Mouse (Mus musculus): ENCODE results near the gene Ppp2r3d.
"Not testable (repeated sequence)": the region's sequence is repeated elsewhere in the genome, so short reads cannot be mapped to it uniquely, and the experiment has no call there.

The Ppp2r3d gene

DNA sequence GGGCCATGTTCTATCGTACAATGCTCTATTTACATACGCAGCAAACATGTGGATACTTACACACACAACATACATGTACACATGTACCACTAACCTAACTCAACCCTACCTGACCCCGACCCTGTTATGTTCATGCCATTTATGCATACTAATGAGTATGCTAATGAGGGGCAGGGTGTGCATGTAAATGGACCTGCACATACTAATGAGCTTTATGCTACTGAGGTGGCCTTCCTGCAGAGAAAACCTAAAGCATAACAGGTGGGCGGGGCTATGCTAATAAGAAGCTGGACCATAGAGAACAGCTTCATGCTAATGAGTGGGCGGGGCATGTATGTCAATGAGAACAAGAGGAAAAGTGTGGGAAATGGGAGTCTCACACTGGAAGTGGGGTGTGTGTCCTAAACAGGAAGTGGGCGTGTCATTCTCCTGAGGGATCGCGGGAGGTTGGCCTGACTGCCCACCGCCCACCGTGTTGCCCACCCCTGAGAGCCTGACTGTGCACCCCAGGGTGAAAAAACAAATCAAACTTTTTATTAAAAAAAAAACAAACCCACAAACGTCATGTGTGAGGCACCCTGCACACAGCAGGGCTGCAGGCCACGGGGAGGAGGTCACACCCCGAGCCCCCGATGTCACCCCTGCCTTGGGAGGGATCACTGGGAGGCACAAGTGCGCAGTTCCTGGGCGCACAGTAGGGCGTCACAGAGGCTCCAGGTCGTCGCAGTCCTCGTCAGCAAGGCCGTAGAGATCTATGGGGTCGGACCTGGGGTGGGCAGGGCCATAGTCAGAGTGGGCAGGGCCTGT, at the start of gene Ppp2r3d:
Gene Ppp2r3d, minus strand, starts transcription at position 803 of the 807 bp plus-strand sequence.
- no peak for DNase-seq (ENCODE audit: low spot score)

DNA sequence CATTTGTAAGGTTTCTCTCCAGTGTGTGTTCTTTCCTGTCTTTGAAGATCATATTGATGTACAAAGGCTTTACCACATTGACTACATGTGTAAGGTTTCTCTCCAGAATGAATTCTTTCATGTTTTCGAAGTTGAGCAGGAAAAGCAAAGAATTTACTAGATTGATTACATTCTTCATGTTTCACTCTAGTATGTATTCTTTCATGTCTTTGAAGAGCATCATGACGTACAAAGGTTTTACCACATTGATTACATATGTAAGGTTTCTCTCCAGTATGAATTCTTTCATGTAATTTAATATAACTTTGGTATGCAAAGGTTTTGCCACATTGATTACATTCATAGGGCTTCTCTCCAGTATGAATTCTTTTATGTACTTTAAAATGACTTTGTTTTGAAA, 17.0 kb upstream of the Ppp2r3d start, which contains the start of gene Gm21836:
Gene Gm21836, minus strand, starts transcription at position 101 of the 400 bp plus-strand sequence.
- not testable (repeated sequence) for DNase-seq (ENCODE audit: low spot score)

DNA sequence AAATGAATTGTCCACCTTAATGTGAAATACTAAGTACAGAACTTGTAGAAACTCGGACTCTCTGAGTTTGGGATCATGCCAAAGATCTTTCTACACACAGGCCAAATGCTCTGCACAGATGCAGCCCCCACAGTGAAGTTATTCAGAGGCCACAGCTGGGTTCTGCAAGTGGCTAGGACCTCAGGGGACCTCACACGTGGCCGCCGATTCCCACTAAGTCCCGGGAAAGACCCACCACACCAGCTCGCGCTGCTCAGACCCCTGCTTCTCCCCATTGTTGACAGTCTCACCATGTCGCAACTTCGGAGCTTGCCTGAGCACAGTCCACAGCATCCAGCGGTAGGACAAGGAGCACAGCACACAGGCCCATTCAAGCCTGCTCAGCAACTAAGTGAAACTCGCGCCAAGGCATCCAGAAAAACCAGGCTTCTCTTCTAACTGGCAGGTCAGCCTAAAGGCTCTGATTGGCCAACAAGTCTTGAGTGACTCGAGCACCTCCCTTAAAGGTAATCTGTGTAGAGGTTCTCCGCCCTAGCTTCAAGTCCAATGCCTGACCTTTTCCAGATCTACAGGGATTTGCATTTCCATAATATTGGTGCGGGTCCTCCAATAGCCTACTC, 3.8 kb upstream of the Ppp2r3d start:
- DNase-seq (ENCODE audit: low spot score), result not testable (repeated sequence)

DNA sequence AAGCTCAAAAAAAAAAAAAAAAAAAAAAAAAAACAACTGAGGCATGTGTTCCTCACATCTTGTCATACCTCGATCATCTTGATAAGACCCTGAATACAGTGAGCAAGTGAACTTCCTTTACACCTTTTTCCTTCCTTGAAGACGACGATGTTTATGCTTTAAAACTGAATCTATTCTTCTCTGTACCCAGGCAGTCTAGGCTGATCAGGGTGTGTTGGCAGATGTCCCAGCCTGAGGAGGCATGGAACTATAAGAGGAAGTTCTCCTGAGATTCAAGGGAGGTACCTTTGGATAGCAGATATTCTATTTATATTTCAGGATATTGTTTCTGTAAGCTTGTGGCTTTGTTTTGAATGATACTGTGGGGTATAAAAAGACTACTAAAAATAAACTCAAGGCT, 1.4 kb upstream of the Ppp2r3d start:
- no peak for DNase-seq (ENCODE audit: low spot score)

DNA sequence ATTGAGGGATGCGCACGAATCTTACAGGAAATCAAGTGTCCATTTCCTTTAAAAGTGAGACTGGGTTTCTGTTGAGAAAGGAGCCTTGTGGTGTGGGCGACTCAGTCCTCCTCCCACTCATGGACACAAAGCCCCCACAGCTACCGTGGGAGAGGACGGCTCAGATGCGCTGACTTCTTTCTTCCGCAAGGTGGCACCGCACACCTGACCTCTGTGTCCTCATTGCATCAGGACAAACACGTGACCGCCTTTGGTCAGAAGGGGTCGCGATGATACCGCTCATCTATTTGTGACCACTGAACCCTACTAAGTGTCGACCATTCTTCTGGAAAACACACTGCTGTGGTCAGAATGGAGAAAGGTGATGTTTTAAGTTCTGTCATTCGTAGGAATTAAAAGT, 1.0 kb downstream of the Ppp2r3d start:
- DNase-seq (ENCODE audit: low spot score), result no peak

DNA sequence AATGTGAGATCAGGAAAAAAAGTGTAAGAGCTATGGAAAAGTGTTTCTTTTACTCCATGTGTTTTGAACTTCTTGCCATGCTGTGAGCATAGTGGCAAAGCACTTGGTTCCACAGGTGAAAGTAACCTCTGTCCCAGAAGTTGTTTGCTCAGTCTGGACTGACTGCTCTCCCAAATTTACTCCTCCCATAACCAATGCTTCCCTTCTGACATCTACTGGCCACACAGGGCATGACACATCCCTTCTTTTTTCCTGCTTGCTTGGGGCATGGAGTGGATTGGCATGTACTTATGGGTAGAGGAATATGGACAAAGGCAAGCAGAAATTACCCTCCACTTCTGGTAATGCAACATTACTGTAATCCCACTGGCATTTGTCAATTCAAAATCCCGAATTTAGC, 20.1 kb downstream of the Ppp2r3d start:
- DNase-seq (ENCODE audit: low spot score), result no peak

DNA sequence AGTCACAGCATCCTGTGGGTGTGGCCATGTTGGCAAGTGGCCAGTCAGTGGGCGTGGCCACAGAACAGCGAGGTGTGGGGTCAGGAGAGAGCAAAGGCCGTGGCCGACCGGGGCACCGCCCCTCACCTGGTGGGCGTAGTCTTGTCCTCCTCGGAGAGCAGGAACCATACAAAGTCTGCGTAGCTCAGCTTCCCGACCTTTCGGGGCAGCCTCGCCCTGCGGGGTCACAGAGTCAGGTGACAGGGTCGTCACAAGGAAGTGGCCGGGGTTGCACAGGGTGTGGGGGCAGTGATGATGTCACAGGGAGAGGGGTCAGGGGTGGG, 34.2 kb downstream of the Ppp2r3d start:
- DNase-seq (ENCODE audit: low spot score), result no peak

DNA sequence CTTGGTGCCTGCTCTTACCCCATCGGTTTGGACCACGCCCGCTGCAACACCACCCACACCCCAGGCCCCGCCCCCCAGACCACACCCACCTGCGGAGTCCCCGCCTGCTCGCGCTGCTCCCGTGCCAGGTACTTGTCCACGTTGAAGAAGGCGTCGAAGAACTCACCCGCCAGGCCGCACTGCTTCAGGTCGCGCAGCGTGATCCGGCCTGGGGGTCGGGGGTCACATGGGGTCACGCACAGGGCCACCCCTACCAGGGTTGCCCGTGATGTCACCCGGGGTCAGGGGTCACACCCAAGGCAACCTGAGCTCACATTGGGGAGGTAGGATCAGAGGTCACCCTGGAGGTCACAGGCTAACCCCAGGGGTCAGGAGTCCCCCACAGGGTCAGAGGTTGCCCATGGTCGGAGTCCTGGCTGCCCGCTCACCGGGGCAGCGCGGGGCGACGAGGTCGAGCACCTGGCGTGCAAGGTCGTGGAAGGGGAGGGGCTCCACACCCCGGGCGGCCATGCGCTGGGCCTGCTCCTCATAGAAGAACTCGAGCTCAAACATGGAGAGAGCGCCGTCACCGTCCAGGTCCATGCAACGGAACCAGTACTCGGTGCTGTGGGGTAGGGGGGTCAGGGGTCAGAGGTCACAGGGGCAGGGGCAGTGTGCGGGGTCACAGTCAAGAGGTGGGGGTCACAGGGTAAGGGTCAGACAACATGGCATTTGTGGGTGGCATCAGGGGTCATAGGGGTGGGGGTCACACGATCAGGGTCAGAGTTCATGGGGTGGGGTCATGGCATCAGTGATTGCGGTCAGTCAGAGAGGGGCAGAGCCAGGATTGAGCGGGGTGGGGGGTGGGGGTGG, 34.8 kb downstream of the Ppp2r3d start:
- no peak for DNase-seq (ENCODE audit: low spot score)

DNA sequence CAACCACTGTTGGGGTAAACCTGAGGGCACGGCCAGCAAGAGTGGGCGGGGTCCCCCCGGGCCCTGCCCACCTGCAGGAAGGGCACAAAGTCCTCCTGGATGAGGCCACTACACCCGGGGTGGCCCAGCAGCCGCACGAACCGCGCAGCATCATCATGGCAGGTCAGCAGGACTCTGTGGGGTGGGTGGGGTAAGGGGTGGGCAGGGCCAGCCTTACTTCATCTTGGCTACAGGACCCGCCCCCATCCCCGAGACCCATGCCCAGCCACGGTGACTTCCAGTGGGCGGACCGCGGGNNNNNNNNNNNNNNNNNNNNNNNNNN, 36.0 kb downstream of the Ppp2r3d start:
- no peak for DNase-seq (ENCODE audit: low spot score)

DNA sequence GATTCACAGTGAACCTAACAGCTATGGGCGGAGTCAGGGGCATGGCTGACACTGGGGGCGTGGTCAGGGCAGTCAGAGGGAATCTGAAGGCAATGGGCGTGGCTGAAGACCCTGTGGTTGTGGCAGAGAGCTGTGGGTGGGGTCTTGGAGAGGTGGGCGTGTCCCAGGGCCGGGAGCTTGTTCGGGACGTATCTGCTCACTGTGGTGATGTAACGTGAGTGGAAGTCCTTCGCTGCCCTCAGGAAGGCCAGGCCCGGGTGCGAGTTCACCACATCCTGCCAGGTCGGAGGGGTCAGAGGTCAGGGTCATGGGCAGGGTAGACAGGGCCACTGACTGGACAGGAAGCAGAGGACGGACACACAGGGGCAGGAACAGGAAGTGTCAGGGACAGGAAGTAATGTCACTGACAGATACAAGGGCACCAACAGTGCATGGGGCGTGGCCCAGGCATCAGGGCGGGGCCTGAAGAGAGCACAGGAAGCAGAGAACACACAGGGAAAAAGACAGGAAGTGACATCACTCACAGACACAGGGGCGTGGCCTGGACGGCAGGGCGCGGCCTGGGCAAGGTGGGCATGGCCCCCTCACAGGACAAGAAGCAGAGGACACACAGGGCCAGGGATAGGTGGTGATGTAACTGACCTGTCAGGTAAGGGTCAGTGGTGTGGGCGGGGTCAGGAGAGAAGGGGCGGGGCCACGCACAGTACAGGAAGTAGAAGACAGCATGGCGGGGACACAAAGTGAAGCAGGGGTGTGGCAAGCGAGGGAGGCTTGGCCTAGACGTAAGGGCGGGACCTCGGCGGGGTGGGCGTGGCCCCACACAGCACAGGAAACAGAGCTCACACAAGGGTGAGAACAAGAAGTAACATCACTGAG, 36.6 kb downstream of the Ppp2r3d start:
- DNase-seq (ENCODE audit: low spot score), result no peak

DNA sequence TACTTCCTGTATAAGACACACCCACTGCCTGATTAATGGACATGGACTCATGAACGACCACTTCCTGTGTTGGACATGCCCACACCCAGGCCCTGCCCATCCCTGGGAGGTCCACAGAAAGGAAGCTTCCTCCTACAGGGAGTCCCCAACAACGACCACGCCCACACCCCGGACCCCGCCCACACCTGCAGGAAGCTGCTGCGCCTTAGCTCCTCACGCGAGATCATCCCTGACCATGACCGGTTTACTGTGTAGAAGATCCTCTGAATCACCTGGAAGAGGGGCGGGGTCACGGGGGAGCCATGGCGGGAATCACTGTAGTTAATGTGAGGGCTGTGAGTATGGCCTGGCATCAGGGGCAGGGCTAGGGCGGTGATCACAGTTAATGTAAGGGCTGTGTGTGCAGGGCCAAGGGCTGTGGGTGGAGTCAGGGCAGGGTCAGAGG, 37.3 kb downstream of the Ppp2r3d start:
- DNase-seq (ENCODE audit: low spot score), result no peak

DNA sequence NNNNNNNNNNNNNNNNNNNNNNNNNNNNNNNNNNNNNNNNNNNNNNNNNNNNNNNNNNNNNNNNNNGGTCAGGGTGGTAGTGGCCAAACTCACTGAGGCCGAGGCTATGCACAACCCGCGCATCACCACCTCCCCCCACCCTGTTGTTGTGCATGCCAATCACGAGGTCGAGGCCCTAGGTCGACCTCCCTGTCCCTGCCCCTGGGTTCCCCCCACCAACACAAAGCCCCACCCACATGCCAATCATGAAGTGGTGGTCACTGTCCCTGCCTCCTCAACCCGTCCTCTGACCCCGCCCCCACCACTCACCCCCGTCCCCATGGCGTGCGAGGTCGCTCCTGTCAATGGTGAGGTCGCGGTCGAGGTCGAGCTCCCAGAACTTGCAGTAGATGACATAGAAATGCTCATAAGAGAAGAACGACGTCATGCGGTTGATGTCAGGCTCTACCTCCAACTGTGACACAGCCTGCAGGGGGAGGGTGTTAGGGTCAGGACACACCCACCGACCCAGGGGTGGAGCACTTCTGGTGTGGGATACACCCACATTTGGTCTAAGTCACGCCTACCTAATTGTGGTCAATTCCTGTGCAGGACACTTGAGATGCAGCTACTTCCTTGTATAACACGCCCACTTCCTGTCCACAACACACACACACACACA, 37.9 kb downstream of the Ppp2r3d start:
- no peak for DNase-seq (ENCODE audit: low spot score)

DNA sequence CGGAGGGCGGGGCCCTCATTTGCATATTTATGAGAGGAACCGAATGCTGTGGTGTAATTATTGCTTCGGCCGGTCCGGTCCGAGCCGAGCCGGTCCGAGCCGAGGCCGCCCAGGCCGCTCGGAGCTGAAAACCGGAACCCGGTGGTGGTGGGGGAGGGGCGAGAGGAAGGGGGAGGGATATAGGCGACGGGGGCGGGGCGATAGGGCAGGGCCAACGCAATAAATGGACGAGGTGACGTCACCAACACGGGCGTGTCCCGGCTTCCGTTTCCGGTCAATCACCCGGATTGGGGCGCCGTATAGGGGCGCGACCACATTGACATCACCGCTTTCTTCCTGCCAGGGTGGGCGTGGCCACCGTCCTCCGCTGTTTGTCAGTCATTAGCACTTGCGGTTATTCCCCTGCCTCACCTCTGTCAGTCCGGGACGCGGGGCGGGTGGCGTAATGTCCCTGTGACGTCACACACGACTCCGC, 51.2 kb downstream of the Ppp2r3d start:
- DNase-seq (ENCODE audit: low spot score), result peak; percentile 67

DNA sequence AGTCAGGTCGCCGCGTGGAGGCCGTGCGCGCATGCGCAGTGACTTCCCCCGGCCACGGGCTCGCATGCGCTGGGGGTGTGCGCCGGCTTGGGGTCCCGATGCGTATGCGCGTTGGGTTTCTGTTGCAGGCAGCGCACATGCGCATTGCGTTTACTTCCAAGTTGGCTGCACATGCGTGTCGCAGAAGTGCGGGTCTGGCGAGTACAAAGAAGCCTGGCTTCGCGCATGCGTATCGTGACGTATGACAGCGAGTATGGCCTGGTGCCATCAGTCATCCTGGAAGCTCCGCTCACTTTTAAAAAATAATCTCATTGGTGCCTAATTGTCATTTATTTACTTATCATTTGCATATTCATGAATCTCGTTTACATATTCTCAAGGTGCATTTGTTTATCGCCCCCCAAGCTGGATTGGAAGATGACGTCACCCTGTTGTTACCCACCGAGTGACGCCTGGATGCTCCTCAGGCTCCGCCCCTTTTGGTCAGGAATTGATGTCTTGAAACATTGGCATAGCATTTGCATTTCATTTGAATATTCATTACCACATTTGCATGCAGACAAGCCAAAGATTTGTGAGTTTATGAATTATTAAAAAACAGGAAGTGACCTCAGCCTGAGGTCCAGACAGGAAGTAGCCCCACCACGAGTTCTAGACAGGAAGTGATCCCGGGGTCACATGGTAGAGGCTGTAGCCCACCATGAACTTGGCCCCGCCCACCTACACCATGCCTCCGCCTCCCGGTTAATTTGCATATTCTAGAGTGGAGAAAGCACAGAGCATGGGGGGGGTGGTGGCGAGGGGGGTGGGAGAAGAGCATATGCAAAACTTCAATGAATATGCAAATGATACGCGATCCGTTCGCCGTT, 51.9 kb downstream of the Ppp2r3d start:
- peak; percentile 87 for DNase-seq (ENCODE audit: low spot score)

DNA sequence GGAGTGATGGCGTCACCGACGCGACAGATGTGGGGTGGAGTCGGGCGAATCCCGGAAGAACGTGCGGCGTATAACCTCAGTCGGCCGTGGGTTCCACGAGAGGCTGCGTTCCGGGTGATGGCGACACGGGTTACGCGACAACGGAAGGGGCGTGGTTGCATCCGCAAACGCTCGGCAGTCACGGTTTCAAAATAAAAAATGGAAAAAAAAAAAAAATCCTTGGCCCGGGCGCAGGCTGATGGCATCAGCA, 52.5 kb downstream of the Ppp2r3d start:
- no peak for DNase-seq (ENCODE audit: low spot score)

DNA sequence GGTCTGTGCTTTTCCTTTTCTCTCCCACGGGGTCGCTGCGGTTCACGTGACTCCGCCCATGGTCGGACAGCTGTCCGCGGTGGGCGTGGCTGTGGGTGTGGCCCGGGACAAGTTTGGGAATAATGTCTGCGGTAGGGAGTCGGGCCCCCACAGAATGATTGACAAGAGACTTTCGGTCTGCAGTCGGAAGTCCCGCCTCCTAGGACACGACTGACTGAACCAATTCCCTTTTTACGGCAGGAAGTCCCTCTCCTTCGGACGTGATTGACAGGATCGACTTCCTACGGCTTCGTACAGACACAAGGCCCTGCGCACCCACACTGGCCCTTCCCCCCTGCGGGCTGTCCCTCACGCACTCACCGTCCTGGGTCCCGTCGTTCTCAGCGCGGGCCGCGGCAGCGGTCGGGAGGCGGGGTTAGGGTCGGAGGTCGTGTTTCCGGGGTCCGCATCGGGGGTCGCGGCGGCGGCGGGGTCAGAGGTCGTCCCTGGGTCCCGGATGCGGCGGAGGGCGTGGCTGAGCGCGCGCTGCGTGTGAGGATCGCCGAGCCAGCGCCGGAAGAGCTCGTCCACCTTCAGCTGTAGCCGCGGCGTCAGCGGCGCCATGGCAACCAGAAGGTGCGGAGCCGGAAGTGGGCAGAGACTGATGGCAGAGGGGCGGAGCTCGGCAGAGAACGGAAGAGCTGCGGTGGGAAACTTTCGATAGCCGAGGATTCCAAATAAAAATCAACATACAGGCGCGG, 53.0 kb downstream of the Ppp2r3d start:
- DNase-seq (ENCODE audit: low spot score), result peak; percentile 88

DNA sequence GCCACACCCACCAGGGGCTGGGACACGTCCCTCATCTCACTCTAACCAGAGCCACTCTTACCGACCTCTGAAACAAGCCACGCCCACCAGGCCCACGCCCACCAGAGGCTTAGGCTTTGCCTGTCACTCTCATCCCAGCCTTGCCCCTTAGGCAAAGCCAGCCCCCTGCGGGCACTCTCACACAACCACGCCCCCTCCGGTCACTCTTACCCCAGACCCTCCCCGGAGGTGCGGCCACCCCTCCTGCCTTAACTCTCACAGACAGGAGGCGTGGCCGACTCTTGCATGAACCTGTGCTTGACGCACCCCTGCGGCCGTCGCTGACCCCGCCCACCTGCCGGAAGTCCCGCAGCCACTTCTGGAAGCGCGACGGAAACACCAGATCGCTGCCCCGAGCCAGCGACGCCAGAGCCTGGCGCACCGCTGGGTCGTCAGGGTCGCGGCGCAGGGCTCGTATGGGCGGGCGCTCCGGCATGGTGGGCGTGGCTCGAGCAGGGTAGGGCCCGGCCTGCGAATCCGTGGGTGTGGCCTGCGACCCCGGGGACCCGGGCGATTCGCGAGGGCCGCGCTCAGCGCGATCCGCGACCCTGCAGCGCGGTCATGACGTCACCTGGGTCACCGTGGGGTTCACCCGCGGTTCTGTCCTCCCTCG, 53.7 kb downstream of the Ppp2r3d start:
- DNase-seq (ENCODE audit: low spot score), result peak; percentile 85

DNA sequence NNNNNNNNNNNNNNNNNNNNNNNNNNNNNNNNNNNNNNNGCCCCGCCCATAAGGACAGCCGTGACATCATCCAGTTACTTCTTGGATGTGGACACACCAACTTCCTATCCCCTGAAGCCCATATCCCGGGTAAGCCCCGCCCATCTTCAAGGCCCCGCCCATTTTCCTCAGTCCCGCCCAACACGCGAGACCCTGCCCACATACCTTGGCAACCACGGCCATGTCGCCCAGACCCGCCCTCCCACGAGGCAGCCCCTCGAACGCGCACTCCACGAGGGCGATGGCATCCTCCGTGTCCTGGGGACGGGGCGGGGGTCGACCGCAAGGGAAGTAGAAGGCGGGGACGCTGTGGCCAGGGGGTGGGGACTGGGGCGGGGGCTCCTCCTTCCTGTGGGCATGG, 54.3 kb downstream of the Ppp2r3d start:
- DNase-seq (ENCODE audit: low spot score), result peak; percentile 43

DNA sequence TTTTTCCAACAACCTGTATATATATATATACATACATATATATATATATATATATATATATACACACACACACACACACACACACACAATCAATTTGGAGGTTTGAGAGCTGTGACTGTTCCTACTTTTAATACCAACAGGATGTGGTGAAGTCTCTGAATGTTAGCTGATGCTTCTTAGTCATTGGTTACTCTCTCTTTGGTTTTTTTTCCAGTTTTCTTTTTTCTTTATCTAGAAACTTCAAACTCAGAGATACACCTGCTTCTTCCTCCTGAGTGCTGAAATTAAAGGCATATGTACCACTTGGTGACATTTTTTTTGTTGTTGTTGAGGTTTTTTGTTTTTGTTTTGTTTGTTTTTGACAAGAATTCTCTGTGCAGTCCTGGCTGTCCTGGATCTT, 63.8 kb downstream of the Ppp2r3d start:
- no peak for DNase-seq (ENCODE audit: low spot score)

Data from c-Kit-positive CD71-positive TER-119-positive erythroid progenitor cells, embryonic 14.5 days (primary cell).